Mouse (Mus musculus) frontal cortex, adult (tissue): Measurements from ENCODE around the gene Trex1.

Source experiments
- ATAC-seq: cut with Nextera tagmentation; 2 replicates; pipeline ENCODE4 v1.9.2; 2017; ENCODE audit warnings: mild to moderate bottlenecking, moderate library complexity, mixed read lengths; ENCODE audit not compliant: low TSS enrichment

The Trex1 gene

DNA sequence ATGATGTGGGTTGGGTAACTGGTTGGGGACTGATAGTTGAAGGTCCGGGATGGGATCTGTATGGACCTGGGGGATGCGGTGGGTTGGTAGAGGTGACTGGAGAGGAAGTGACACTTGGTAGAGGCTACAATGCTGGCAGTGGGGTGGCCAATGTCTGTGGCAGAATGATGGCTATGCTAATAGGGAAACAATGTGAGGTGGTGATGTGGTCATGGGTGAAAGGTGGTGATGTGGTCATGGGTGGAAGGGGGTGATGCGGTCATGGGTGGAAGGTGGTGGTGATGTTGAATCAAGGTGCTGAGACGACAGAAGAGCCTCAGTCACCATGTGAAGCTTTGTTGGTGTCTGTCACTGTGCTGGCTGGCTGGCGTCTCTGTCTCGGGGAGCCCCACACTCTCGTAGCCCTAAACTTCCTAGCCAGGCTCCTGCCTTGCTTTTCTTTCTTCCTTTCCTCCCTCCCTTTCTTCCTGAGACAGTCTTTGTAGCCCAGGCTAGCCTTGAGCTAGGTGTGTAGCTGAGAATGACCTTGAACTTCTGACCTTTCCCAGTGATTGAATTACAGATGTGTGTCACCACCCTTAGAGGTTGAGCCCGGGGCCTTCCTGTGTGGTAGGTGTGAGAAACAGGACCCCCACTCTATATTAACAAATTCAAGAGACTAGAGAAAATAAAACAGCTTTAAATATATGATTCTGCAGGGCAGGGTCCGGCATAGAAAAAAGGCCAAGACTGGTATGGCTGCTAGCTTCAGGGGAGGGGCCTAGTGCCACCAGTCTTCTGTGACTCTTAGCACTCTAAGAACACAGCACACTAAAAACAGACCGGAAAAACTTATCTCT, 7.7 kb downstream of the Trex1 start:
- ATAC-seq: no peak

DNA sequence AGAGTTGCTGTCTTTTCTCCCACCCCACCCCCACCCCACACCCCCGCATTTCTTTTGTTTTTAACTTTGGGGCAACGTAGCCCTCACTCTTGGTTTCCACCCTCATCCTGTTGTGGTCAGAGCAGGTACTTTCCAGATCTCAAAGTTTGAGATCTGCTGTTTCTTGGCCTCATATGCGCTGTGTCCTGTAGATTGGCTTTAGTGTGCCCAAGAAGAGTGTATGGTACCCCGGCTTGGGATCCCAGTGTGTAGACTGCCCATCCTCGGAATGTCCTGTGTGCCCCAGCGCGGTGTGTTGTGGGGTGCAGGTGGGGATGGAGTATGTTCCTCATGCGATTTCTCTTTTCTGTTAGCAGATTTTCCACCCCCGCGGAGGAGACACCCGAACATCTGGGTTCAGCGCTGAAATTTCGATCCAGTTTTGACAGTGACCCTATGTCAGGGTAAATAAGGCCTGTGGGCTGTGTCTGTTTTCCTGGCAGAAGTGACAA, 8.5 kb downstream of the Trex1 start:
- no peak for ATAC-seq

- ATAC-seq: no peak
Measured at GRCm38 (mm10) chr9:109050674-109050997, 8.9 kb downstream of the Trex1 start.

DNA sequence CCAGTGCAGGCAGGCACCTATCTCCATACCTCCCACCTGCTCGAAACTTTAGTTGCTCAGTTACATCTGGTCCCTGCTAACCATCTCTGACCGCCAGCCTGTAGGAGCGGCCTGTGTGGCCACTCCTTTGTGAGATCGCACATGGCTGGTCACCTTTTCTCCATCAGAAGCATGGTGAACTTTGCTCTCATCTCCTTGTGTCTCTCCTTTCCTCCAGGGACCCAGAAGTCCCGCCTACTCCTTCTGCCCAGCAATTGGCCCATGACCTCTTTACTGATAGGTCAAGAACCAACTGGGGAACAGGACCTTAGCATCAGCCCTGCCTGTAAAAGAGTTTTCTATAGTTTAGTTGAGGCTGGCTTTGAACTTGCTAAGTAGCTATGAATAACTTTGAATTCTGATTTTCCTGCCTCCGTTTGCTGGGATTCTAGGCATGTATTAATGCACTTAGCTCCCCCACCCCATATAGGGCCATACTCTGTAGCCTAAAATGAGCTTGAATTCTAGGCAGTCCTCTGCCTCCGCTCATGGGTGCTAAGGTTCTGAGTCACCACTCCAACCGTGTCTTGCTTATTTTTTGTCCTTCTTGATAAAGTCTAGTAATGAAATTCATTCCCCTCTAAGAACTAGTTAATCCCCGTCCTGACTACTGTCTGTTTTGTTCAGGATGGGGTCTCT, 9.4 kb downstream of the Trex1 start:
- no peak for ATAC-seq

DNA sequence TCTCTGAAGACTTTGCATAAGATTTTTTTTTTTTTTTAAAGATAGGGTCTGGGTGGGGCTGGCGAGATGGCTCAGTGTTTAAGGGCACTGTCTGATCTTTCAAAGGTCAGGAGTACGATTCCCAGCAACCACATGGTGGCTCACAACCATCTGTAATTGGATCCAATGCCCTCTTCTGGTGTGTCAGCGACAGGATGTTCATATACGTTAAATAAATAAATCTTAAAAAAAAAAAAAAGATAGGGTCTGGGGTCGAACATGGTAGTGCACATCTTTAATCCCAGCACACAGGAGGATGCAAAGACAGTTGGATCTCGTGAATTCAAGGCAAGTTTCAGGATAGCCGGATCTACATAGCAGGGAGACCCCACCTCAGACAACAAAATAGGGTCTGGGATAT, 10.2 kb downstream of the Trex1 start:
- ATAC-seq: no peak

- ATAC-seq: peak; percentile 34; the same call in 1 of the 2 replicates
Measured at GRCm38 (mm10) chr9:109046306-109046705, 13.2 kb downstream of the Trex1 start.

- ATAC-seq: no peak
Measured at GRCm38 (mm10) chr9:109041351-109041750, 18.2 kb downstream of the Trex1 start.

DNA sequence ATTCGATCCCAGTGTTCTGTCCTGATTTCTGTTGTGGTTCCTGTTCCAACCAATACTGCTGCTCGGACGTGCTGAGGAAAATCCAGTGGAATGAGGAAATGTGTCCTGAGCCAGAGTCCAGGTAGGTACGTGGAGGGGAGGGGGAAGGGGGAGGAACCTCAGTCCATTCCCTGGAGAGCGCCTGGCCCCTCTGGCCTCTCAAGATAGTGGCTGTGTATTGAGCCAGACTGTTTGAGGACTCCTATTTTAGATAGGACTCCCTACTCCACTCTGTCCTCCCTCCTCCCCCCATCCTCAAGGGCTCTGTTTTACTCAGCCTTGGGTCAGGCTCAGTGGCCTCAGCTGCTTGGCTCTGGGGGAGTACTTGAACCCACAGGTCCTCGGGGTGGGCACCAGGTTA, 18.6 kb downstream of the Trex1 start:
- ATAC-seq: no peak

DNA sequence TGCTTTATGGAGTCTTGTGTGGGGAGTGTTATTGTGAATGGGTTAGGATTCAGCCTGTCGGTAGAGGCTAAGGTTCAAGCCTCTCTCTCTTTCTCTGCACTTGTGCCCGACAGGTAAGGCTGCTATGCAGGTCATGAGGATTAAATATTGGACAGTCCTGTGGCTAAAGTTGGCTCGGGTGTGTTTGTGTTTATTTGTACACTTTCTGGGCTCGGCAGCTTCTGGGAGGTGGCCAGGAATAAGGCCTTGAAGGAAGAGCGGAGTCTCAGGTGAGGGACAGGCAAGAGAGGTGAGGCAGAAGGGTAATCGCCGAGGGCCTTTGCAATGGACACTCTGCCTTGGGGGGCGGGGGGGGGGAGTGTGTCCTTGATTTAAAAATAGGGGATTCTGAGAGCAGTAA, 19.3 kb downstream of the Trex1 start:
- no peak for ATAC-seq

DNA sequence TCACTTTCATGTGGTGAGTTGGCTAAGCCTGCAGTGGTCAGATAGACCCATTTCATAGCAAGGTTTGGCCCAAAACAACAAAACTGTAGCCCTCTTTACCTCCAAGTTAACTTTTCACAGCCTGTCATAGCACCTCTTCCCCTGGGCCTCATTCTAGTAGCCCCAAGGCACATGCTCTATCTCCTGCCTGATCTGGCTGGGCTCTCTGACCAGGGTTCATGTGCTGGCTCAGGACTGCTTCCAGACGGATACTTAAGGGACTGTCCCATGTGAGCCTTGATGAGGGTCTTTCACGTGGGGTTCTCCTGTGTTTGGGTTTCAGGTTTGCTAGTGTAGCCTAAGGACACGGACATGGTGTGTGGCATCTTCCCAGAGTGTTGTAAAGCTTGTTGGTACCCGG, 19.9 kb downstream of the Trex1 start:
- no peak for ATAC-seq

DNA sequence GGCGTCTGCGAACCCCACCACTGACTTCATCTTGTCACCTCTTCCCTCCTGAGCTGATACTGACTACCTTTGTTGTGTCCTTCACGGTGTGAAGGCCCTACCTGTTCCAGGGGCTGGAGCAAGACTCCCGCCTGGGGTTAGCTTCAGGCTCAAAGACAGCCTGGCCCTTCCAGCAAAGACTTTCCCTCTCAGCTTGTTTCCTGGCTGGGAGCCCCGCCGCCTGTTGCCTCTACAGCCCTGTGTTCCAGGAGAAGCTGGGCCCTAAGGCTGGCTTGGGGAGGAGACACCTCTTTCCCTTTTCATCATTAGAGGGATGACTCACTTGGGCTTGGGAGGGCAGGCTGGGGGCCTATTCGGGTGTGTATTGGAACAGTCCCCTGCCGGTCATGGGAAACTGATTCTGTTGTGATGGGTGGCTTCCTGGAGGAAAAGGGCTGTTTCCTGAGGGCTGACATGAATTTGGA, 20.6 kb downstream of the Trex1 start:
- ATAC-seq: no peak

GRCm38 (mm10) chr9:109038086-109038895, 21.2 kb downstream of the Trex1 start, which contains the start of gene Shisa5:
Gene Shisa5 (plus strand): TSS chr9:109038565.
- peak; percentile 31; the same call in 1 of the 2 replicates for ATAC-seq

GRCm38 (mm10) chr9:109032435-109032834, 27.1 kb downstream of the Trex1 start:
- ATAC-seq: no peak

DNA sequence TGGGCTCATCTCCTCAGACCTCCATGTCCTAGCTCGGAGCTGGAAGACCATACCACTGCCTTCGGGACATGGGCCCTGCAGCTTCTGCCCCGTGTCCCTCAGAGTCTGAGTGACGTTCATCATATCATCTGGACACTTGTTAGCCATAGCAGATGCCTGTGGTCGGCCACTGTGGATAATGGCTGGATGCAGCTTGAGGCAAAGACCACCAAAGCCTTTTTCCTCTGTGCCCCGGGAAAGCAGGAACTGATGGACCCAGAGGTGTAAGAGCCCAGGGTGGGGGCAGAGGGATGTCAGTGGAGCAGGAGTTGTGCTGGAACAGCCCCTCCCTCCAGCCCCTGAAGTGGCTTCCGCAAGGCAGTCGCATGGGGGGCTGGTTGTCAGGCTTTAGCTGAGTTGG, 27.8 kb downstream of the Trex1 start:
- ATAC-seq: no peak

- ATAC-seq: no peak
Measured at GRCm38 (mm10) chr9:109031001-109031400, 28.5 kb downstream of the Trex1 start.

- ATAC-seq: no peak
Measured at GRCm38 (mm10) chr9:109030312-109030711, 29.2 kb downstream of the Trex1 start.

DNA sequence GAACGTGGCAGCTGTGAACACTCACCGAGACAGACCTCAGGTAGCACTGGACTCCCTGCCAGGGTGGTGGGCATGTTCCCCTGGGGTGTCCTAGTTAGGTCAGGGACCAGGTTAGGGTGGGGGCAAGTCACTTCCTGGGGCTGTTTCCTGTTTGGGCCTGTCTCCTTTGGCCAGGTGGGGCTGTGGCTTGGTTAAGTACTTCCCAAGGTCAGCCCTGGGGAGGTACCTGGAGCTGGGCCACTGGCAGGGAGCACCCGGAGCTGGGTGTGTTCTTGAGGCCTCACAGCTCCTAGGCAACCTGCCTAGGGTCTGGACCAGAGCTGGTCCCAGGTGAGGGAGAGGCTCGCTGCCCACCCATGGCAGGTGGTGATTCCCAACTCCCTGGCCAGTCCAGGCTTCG, 30.6 kb downstream of the Trex1 start:
- ATAC-seq: no peak

- no peak for ATAC-seq
Measured at GRCm38 (mm10) chr9:109028421-109028820, 31.1 kb downstream of the Trex1 start.

DNA sequence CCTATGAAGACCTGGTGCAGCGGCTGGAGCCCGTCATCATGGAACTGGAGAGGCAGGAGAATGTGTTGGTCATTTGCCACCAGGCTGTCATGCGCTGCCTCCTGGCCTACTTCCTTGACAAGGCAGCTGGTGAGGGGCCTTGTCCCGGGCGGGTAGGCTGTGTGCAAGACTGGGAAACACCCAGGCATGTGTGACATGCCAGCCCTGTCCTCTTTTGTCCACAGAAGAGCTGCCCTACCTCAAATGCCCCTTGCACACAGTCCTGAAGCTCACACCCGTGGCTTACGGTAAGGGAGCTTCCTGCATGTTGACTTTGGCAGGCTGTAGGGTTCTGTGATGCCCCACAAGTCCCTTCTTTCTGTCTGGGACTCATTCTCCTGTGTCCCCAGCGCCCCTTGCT, 32.0 kb downstream of the Trex1 start:
- ATAC-seq: no peak

- peak; percentile 86 for ATAC-seq
Measured at GRCm38 (mm10) chr9:109022866-109023685, 36.5 kb downstream of the Trex1 start.

- peak; percentile 48 for ATAC-seq
Measured at GRCm38 (mm10) chr9:109021428-109021827, 38.1 kb downstream of the Trex1 start.
